Mouse (Mus musculus): ENCODE results near the gene Ostm1.

GRCm38 (mm10) chr10:42583902-42584435 is 347 bp downstream of the Ostm1 start:
- TF ChIP-seq POLR2A (IDR thresholded peaks at IDR 0.05; ENCODE audit: insufficient read length, low read depth) (no peak), MYOD1 (IDR thresholded peaks at IDR 0.05; ENCODE audit: control insufficient read depth in 1 of 3, insufficient read length in 2 of 3, low read depth in 2 of 3) (no peak), MYOG (IDR thresholded peaks at IDR 0.05; ENCODE audit: control insufficient read depth in 1 of 3, insufficient read depth in 1 of 3, insufficient read length in 2 of 3, low read depth in 2 of 3) (no peak), USF1 (IDR thresholded peaks at IDR 0.05; ENCODE audit: low read depth) (no peak), SRF (IDR thresholded peaks at IDR 0.05; ENCODE audit: control insufficient read depth, insufficient read length, low read depth) (no peak), TCF12 (IDR thresholded peaks at IDR 0.05; ENCODE audit: insufficient read depth, poor library complexity, severe bottlenecking) (no peak), E2F4 (IDR thresholded peaks at IDR 0.05; ENCODE audit: insufficient read depth) (no peak), TCF3 (IDR thresholded peaks at IDR 0.05; ENCODE audit: insufficient read length, low read depth) (no peak), CEBPB (IDR thresholded peaks at IDR 0.05; ENCODE audit: insufficient read depth, poor library complexity, severe bottlenecking) (no peak)

All from myocyte (in vitro differentiated cells).